Mouse (Mus musculus): ENCODE results near the gene Ssc5d.

Ssc5d gene

GRCm38 (mm10) chr7:4919971-4920370 is 5.6 kb upstream of the Ssc5d start:
- no peak for DNase-seq (ENCODE audit: low read depth, low spot score)

GRCm38 (mm10) chr7:4920496-4920895 is 5.1 kb upstream of the Ssc5d start:
- DNase-seq (ENCODE audit: low read depth, low spot score), result no peak

GRCm38 (mm10) chr7:4920976-4921823 is 4.4 kb upstream of the Ssc5d start:
- no peak for DNase-seq (ENCODE audit: low read depth, low spot score)

GRCm38 (mm10) chr7:4921824-4922482 is 3.6 kb upstream of the Ssc5d start, which contains the start of gene Nat14:
TSS of gene Nat14 (plus strand) at chr7:4922028.
- no peak for DNase-seq (ENCODE audit: low read depth, low spot score)

- peak; percentile 72 for DNase-seq (ENCODE audit: low read depth, low spot score)
Measured at GRCm38 (mm10) chr7:4922508-4922907, 3.1 kb upstream of the Ssc5d start.

- peak; percentile 93 for DNase-seq (ENCODE audit: low read depth, low spot score)
Measured at GRCm38 (mm10) chr7:4922931-4923565, 2.5 kb upstream of the Ssc5d start.

GRCm38 (mm10) chr7:4923586-4924364 is 1.8 kb upstream of the Ssc5d start:
- no peak for DNase-seq (ENCODE audit: low read depth, low spot score)

GRCm38 (mm10) chr7:4924483-4924882 is 1.1 kb upstream of the Ssc5d start:
- no peak for DNase-seq (ENCODE audit: low read depth, low spot score)

GRCm38 (mm10) chr7:4924891-4925301 is 689 bp upstream of the Ssc5d start:
- no peak for DNase-seq (ENCODE audit: low read depth, low spot score)

- no peak for DNase-seq (ENCODE audit: low read depth, low spot score)
Measured at GRCm38 (mm10) chr7:4926849-4927248, 1.3 kb downstream of the Ssc5d start.

- DNase-seq (ENCODE audit: low read depth, low spot score), result no peak
Measured at GRCm38 (mm10) chr7:4927711-4928110, 2.1 kb downstream of the Ssc5d start.

- no peak for DNase-seq (ENCODE audit: low read depth, low spot score)
Measured at GRCm38 (mm10) chr7:4928323-4928722, 2.7 kb downstream of the Ssc5d start.

GRCm38 (mm10) chr7:4933103-4933502 is 7.5 kb downstream of the Ssc5d start:
- no peak for DNase-seq (ENCODE audit: low read depth, low spot score)

- peak; percentile 57 for DNase-seq (ENCODE audit: low read depth, low spot score)
Measured at GRCm38 (mm10) chr7:4934160-4934914, 8.8 kb downstream of the Ssc5d start.

GRCm38 (mm10) chr7:4936832-4937231 is 11.2 kb downstream of the Ssc5d start:
- no peak for DNase-seq (ENCODE audit: low read depth, low spot score)

GRCm38 (mm10) chr7:4937392-4937791 is 11.8 kb downstream of the Ssc5d start:
- no peak for DNase-seq (ENCODE audit: low read depth, low spot score)

GRCm38 (mm10) chr7:4938456-4938855 is 12.9 kb downstream of the Ssc5d start:
- DNase-seq (ENCODE audit: low read depth, low spot score), result peak; percentile 70

- peak; percentile 89 for DNase-seq (ENCODE audit: low read depth, low spot score)
Measured at GRCm38 (mm10) chr7:4940068-4940479, 14.5 kb downstream of the Ssc5d start.

- DNase-seq (ENCODE audit: low read depth, low spot score), result no peak
Measured at GRCm38 (mm10) chr7:4942673-4943072, 17.1 kb downstream of the Ssc5d start.

- DNase-seq (ENCODE audit: low read depth, low spot score), result peak; percentile 95
Measured at GRCm38 (mm10) chr7:4943223-4943815, 17.7 kb downstream of the Ssc5d start.

Data from ES-CJ7 (cell line).